Mouse (Mus musculus): ENCODE data around the gene Tctn1. TPM values are rescaled to one million over a fixed set of nuclear protein-coding genes. Genes with fewer than 3 reads are reported as not detected.
A peak's percentile ranks its signal among the peaks of the same experiment; 100 is the strongest.

The Tctn1 gene
- total and polyA plus RNA-seq, 2 experiments from 2014 or later = 6.5 to 30.3 TPM

DNA sequence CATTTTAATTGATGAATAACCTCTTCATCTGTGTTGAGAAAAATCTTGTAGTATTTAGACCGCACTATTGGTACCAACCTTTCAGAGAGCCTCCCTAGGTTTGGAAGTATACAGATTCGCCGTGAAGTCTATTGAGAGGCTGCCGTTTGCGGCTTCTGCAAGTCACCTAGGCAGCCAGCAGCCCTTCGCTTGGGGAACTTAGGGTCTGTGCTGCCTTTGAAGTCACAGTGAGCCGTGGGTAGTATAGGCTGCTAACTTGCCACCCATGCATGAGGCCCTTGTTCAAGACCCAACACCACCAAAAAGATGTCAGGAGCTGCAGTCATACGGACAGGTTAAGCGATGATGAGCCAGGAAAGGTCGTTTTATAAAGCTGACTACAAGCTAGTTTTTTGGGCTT is 21.9 kb upstream of the Tctn1 start:
- WGBS = 82% methylated on average over 10 of the region's 10 CpGs
- Histone ChIP-seq H3K27me3 (ENCODE audit: insufficient read depth, low read length) (no peaks in the 10 kb centered on the region), H3K4me2 (ENCODE audit: low read depth, low read length) (peak overlapping the region; percentile 100), H3K4me1 (ENCODE audit: insufficient read depth, low read length) (peaks cover 13% of the 10 kb centered on the region), H3K9ac (replicated peaks; ENCODE audit: low read length) (no peak overlapping the region), H3K36me3 (ENCODE audit: insufficient read depth, low read length) (no peaks in the 10 kb centered on the region), H3K4me3 (ENCODE audit: low read length) (peak overlapping the region; percentile 77; the same call in 1 of the 2 replicates), H3K9me3 (ENCODE audit: low read length) (no peaks in the 10 kb centered on the region), H3K27ac (no peak overlapping the region)
- no peak for TF ChIP-seq CTCF (IDR thresholded peaks at IDR 0.05; ENCODE audit: low read depth)
- no peak for DNase-seq (ENCODE audit: low spot score)
- ATAC-seq = no peak

GRCm38 (mm10) chr5:122285767-122286150 is 21.5 kb upstream of the Tctn1 start:
- WGBS = 51% methylated on average over 7 of the region's 7 CpGs
- DNase-seq (ENCODE audit: low spot score) (no peak), ATAC-seq (no peak)
- Histone ChIP-seq H3K27ac (no peak overlapping the region), H3K27me3 (ENCODE audit: insufficient read depth, low read length) (no peaks in the 10 kb centered on the region), H3K9ac (replicated peaks; ENCODE audit: low read length) (peak overlapping the region; percentile 88; the same call in 1 of the 2 replicates), H3K36me3 (ENCODE audit: insufficient read depth, low read length) (no peaks in the 10 kb centered on the region), H3K4me2 (ENCODE audit: low read depth, low read length) (peak overlapping the region; percentile 100), H3K9me3 (ENCODE audit: low read length) (no peaks in the 10 kb centered on the region), H3K4me1 (ENCODE audit: insufficient read depth, low read length) (peaks cover 12% of the 10 kb centered on the region), H3K4me3 (ENCODE audit: low read length) (peak overlapping the region; percentile 77)
- no peak for TF ChIP-seq CTCF (IDR thresholded peaks at IDR 0.05; ENCODE audit: low read depth)

DNA sequence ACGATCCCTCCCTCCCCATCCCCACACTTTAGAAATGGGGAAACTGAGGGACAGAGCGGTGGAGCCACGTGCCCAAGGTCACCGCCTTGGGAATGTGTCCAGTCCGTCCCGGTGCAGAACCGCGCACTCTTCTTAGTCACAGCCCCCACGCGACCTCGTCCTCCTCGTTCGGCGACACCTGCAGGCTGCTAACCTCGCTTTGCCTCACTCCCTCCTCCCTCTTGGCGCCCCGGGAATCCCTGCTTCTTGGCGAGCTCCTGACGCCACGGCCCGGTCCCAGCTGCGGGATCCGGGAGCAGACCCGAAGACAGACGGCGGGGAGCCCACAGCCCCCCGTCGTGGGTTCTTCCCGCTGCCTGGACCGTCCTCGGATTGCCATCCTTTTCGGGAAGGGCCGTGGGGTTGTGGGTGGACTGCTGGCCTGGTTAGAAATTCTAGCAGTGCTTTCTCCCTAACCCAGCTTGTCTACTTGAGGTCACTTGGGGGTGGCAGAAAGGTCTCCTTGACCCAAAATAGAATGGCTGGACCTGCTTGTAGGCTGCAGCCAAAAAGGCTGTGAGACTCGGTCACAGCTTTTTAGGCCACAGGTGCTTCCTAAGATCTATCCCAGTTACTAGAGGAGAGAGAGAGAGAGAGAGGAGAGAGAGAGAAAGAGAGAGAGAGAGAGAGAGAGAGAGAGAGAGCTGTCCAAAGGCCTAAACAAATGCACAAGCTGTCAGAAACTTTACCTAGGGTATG is 20.9 kb upstream of the Tctn1 start:
- H3K27ac ChIP-seq = peak overlapping the region; percentile 93
- H3K4me1 ChIP-seq (ENCODE audit: insufficient read depth, low read length) = peaks cover 12% of the 10 kb centered on the region
- no peaks in the 10 kb centered on the region for H3K36me3 ChIP-seq (ENCODE audit: insufficient read depth, low read length)
- WGBS = under 1% methylated on average over 34 of the region's 34 CpGs
- H3K27me3 ChIP-seq (ENCODE audit: insufficient read depth, low read length) = no peaks in the 10 kb centered on the region
- H3K9ac ChIP-seq (replicated peaks; ENCODE audit: low read length) = peak overlapping the region; percentile 88
- H3K9me3 ChIP-seq (ENCODE audit: low read length) = no peaks in the 10 kb centered on the region
- peak overlapping the region; percentile 100 for H3K4me2 ChIP-seq (ENCODE audit: low read depth, low read length)
- ATAC-seq (peak; percentile 63), DNase-seq (ENCODE audit: low spot score) (peak; percentile 55)
- no peak; the same call in none of the 2 replicates for TF ChIP-seq CTCF (IDR thresholded peaks at IDR 0.05; ENCODE audit: low read depth)
- H3K4me3 ChIP-seq (ENCODE audit: low read length) = peak overlapping the region; percentile 77

GRCm38 (mm10) chr5:122284183-122285028 is 20.1 kb upstream of the Tctn1 start, which contains the start of gene Pptc7:
Gene Pptc7, plus strand, starts transcription at chr5:122284365.
- WGBS = under 1% methylated on average over 62 of the region's 114 CpGs
- ATAC-seq = peak; percentile 94
- Histone ChIP-seq H3K4me2 (ENCODE audit: low read depth, low read length) (peak within 1 kb of the TSS; percentile 100), H3K9me3 (ENCODE audit: low read length) (no peaks in the 10 kb centered on the region), H3K27me3 (ENCODE audit: insufficient read depth, low read length) (no peaks in the 10 kb centered on the region), H3K36me3 (ENCODE audit: insufficient read depth, low read length) (no peaks in the 10 kb centered on the region), H3K4me1 (ENCODE audit: insufficient read depth, low read length) (peaks cover 12% of the 10 kb centered on the region), H3K4me3 (ENCODE audit: low read length) (peak within 1 kb of the TSS; percentile 77), H3K9ac (replicated peaks; ENCODE audit: low read length) (peak within 1 kb of the TSS; percentile 88), H3K27ac (peak within 1 kb of the TSS; percentile 93)
- TF ChIP-seq CTCF (IDR thresholded peaks at IDR 0.05; ENCODE audit: low read depth) = no peak
- peak; percentile 96 for DNase-seq (ENCODE audit: low spot score)

- H3K4me2 ChIP-seq (ENCODE audit: low read depth, low read length) = no peak overlapping the region
- WGBS = 33% methylated on average over 2 of the region's 2 CpGs
- H3K9me3 ChIP-seq (ENCODE audit: low read length) = no peaks in the 10 kb centered on the region
- no peak for TF ChIP-seq CTCF (IDR thresholded peaks at IDR 0.05; ENCODE audit: low read depth)
- H3K36me3 ChIP-seq (ENCODE audit: insufficient read depth, low read length) = no peaks in the 10 kb centered on the region
- H3K27me3 ChIP-seq (ENCODE audit: insufficient read depth, low read length) = no peaks in the 10 kb centered on the region
- H3K4me1 ChIP-seq (ENCODE audit: insufficient read depth, low read length) = peaks cover 12% of the 10 kb centered on the region
- DNase-seq (ENCODE audit: low spot score) (no peak), ATAC-seq (no peak)
- peak overlapping the region; percentile 77; the same call in 1 of the 2 replicates for H3K4me3 ChIP-seq (ENCODE audit: low read length)
- no peak overlapping the region for H3K27ac ChIP-seq
- H3K9ac ChIP-seq (replicated peaks; ENCODE audit: low read length) = no peak overlapping the region
These were observed 19.5 kb upstream of the Tctn1 start for GRCm38 (mm10) chr5:122283828-122284182.

DNA sequence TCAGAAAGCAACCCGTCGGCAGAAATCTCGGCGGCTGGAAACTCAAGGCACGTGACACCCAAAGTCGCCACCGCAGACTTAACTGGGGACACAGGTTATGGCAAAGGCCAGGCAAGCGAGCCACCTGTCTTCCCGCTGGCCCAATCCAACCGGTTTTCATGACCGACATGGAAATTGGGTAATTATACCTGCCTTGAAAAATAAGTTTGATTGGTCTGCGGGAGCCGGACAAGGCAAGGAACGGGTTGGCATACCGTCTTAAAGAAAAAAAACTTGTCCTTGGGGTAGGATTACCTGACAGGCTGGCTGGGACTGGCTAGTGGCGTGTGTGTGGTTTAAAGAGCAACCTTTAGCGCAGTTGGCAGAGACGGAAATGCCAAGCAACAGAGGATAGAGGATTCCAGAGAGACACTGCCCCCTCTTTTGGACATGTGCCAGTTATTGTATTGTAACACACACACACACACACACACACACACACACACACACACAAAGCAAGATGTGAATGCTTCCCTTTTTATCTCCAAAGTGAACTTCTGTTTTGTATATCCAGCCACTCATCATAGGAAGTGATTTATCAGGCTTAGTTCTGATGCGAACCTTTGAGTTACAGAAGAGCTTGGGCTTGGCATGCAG is 16.7 kb upstream of the Tctn1 start:
- DNase-seq (ENCODE audit: low spot score) (peak; percentile 42), ATAC-seq (no peak)
- no peaks in the 10 kb centered on the region for H3K27me3 ChIP-seq (ENCODE audit: insufficient read depth, low read length)
- no peak overlapping the region for H3K4me3 ChIP-seq (ENCODE audit: low read length)
- TF ChIP-seq CTCF (IDR thresholded peaks at IDR 0.05; ENCODE audit: low read depth) = no peak
- H3K9me3 ChIP-seq (ENCODE audit: low read length) = no peaks in the 10 kb centered on the region
- no peak overlapping the region for H3K9ac ChIP-seq (replicated peaks; ENCODE audit: low read length)
- H3K27ac ChIP-seq = no peak overlapping the region
- 37% methylated on average over 19 of the region's 19 CpGs for WGBS
- H3K4me1 ChIP-seq (ENCODE audit: insufficient read depth, low read length) = peaks cover 8% of the 10 kb centered on the region
- peak overlapping the region; percentile 24; the same call in 1 of the 2 replicates for H3K4me2 ChIP-seq (ENCODE audit: low read depth, low read length)
- no peaks in the 10 kb centered on the region for H3K36me3 ChIP-seq (ENCODE audit: insufficient read depth, low read length)

Measured in hindbrain, postnatal 0 days (tissue).